Mouse (Mus musculus): Measurements from ENCODE around the gene Plekhm3. TPM values are rescaled to one million over a fixed set of nuclear protein-coding genes. Genes with fewer than 3 reads are reported as not detected.

The Plekhm3 gene
- total and polyA plus RNA-seq, 2 experiments from 2014 or later = 6.1 to 12.4 TPM

DNA sequence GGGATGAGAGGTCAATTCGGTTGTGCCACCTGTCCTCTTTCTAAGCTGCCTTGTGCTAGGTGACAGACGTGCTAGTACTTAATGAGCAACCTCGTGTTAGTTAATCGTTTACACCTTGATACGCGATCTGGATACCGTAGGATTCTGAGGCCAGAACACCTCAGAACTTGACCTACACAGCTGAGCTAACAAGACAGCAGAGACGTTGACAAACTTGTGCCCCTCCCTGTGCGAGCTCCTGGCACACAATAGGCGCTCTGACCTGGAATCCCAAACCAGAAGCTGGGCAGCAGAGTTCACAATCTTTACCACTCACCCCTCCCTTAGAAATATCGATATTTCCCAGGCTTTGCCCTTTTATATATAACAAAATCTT lies 218.5 kb downstream of the Plekhm3 start:
- no peak for TF ChIP-seq CTCF (IDR thresholded peaks at IDR 0.05; ENCODE audit: low read depth)
- Histone ChIP-seq H3K36me3 (ENCODE audit: insufficient read depth, low read length) (no peaks in the 10 kb centered on the region), H3K9me3 (ENCODE audit: low read length) (no peaks in the 10 kb centered on the region), H3K4me2 (ENCODE audit: low read depth, low read length) (peak overlapping the region; percentile 94), H3K27me3 (ENCODE audit: insufficient read depth, low read length) (peaks cover 21% of the 10 kb centered on the region; the same call in 1 of the 2 replicates), H3K4me3 (ENCODE audit: low read length) (peak overlapping the region; percentile 63), H3K27ac (no peak overlapping the region), H3K4me1 (ENCODE audit: insufficient read depth, low read length) (no peaks in the 10 kb centered on the region; the same call in 1 of the 2 replicates), H3K9ac (replicated peaks; ENCODE audit: low read length) (no peak overlapping the region)
- DNase-seq (ENCODE audit: low spot score) = no peak
- WGBS = under 1% methylated on average over 11 of the region's 11 CpGs
- ATAC-seq = no peak

- H3K9ac ChIP-seq (replicated peaks; ENCODE audit: low read length) = peak within 1 kb of the TSS; percentile 48
- H3K36me3 ChIP-seq (ENCODE audit: insufficient read depth, low read length) = no peaks in the 10 kb centered on the region
- ATAC-seq (peak; percentile 93), DNase-seq (ENCODE audit: low spot score) (peak; percentile 92)
- peak within 1 kb of the TSS; percentile 29; the same call in 1 of the 2 replicates for H3K27ac ChIP-seq
- peaks cover 24% of the 10 kb centered on the region; the same call in 1 of the 2 replicates for H3K27me3 ChIP-seq (ENCODE audit: insufficient read depth, low read length)
- H3K4me2 ChIP-seq (ENCODE audit: low read depth, low read length) = peak within 1 kb of the TSS; percentile 94
- no peaks in the 10 kb centered on the region; the same call in 1 of the 2 replicates for H3K4me1 ChIP-seq (ENCODE audit: insufficient read depth, low read length)
- no peaks in the 10 kb centered on the region for H3K9me3 ChIP-seq (ENCODE audit: low read length)
- H3K4me3 ChIP-seq (ENCODE audit: low read length) = peak within 1 kb of the TSS; percentile 63
- WGBS = 2% methylated on average over 54 of the region's 73 CpGs
- no peak for TF ChIP-seq CTCF (IDR thresholded peaks at IDR 0.05; ENCODE audit: low read depth)
These were observed 219.0 kb downstream of the Plekhm3 start, which contains the start of gene Fzd5 for GRCm38 (mm10) chr1:64737502-64738179. Gene Fzd5 (minus strand): TSS chr1:64737751.

DNA sequence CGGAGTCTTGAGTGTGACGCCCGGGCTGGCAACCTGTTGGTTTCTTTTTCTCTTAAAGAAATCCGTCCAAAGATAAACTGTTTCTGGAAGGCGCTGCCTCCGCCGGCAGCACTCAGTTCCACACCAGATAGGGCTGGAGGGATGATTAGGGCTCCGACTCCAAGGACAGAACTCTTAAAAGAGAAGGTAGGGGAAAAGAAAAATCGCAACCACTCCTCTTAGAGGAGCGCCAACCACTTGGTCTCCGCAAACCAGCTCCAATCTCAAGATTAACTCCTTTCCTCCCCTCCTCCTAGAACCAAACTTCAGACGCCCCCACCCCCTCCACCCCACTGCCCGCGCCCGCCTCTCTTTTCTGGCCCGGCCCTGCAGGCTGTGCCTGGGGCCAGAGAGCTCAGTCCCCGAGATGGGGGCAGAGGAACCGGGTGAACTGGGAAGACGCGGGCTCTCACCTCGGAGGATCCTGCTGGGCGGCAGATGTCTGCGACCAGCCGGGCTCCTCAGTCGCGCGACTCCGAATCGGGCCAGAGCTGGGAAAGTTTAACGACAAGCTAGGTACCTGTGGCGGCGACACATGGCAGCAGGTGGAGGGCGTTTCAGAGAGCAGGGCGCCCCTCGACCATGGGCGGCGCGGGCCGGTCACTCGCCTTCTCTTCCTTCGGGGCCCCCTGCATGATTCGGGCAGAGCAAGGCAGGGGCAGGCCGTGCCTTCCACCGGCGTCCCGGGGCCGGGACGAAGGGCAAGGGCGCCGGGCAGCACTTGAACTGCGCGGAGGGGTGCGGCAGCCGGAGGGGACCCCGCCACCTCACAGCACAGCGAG lies 219.7 kb downstream of the Plekhm3 start:
- Histone ChIP-seq H3K4me1 (ENCODE audit: insufficient read depth, low read length) (no peaks in the 10 kb centered on the region; the same call in 1 of the 2 replicates), H3K27me3 (ENCODE audit: insufficient read depth, low read length) (peaks cover 24% of the 10 kb centered on the region; the same call in 1 of the 2 replicates), H3K9ac (replicated peaks; ENCODE audit: low read length) (peak overlapping the region; percentile 48), H3K9me3 (ENCODE audit: low read length) (no peaks in the 10 kb centered on the region), H3K36me3 (ENCODE audit: insufficient read depth, low read length) (no peaks in the 10 kb centered on the region), H3K27ac (peak overlapping the region; percentile 29; the same call in 1 of the 2 replicates), H3K4me2 (ENCODE audit: low read depth, low read length) (peak overlapping the region; percentile 94), H3K4me3 (ENCODE audit: low read length) (peak overlapping the region; percentile 63)
- ATAC-seq (peak; percentile 6; the same call in 1 of the 2 replicates), DNase-seq (ENCODE audit: low spot score) (peak; percentile 34)
- WGBS = under 1% methylated on average over 55 of the region's 56 CpGs
- TF ChIP-seq CTCF (IDR thresholded peaks at IDR 0.05; ENCODE audit: low read depth) = no peak

Other genes with a start within 250 kb of the Plekhm3 start
- 2.7 and 2.8 TPM in 2 replicates for gene Fzd5, start 219.1 kb downstream of the Plekhm3 start, total RNA-seq (2014; rRNA removed)
- 0.28 and 0.38 TPM in 2 replicates for gene Fzd5, start 219.1 kb downstream of the Plekhm3 start, polyA plus RNA-seq (2015; fragmentation: Nextera tagmentation; extraction: Ambion mirVana)
- gene Akr1cl, start 75.9 kb upstream of the Plekhm3 start, total RNA-seq (2014; rRNA removed) = not detected in 2 replicates
- 0.10 and 0.13 TPM in 2 replicates for gene Akr1cl, start 75.9 kb upstream of the Plekhm3 start, polyA plus RNA-seq (2015; fragmentation: Nextera tagmentation; extraction: Ambion mirVana)
- gene Cryge, start 94.3 kb upstream of the Plekhm3 start, total RNA-seq (2014; rRNA removed) = 1.7 TPM in 1 of 2 replicates, not detected in the other
- gene Cryge, start 94.3 kb upstream of the Plekhm3 start, polyA plus RNA-seq (2015; fragmentation: Nextera tagmentation; extraction: Ambion mirVana) = not detected in 2 replicates
- not detected in 2 replicates for gene Crygd, start 106.6 kb upstream of the Plekhm3 start, total RNA-seq (2014; rRNA removed)
- gene Crygd, start 106.6 kb upstream of the Plekhm3 start, polyA plus RNA-seq (2015; fragmentation: Nextera tagmentation; extraction: Ambion mirVana) = not detected in 2 replicates
- gene Crygc, start 116.9 kb upstream of the Plekhm3 start, total RNA-seq (2014; rRNA removed) = not detected in 2 replicates
- gene Crygc, start 116.9 kb upstream of the Plekhm3 start, polyA plus RNA-seq (2015; fragmentation: Nextera tagmentation; extraction: Ambion mirVana) = not detected in 2 replicates
- gene Crygb, start 125.5 kb upstream of the Plekhm3 start, total RNA-seq (2014; rRNA removed) = not detected in 2 replicates
- 0.40 TPM in 1 of 2 replicates, not detected in the other for gene Crygb, start 125.5 kb upstream of the Plekhm3 start, polyA plus RNA-seq (2015; fragmentation: Nextera tagmentation; extraction: Ambion mirVana)
- 1.9 and 5.4 TPM in 2 replicates for gene Cryga, start 146.5 kb upstream of the Plekhm3 start, total RNA-seq (2014; rRNA removed)
- gene Cryga, start 146.5 kb upstream of the Plekhm3 start, polyA plus RNA-seq (2015; fragmentation: Nextera tagmentation; extraction: Ambion mirVana) = 1.2 TPM in 2 replicates
- gene Gm28845, start 162.7 kb upstream of the Plekhm3 start, total RNA-seq (2014; rRNA removed) = 2.6 TPM in 1 of 2 replicates, not detected in the other
- 0.64 and 0.74 TPM in 2 replicates for gene Gm28845, start 162.7 kb upstream of the Plekhm3 start, polyA plus RNA-seq (2015; fragmentation: Nextera tagmentation; extraction: Ambion mirVana)
- gene D630023F18Rik, start 166.4 kb upstream of the Plekhm3 start, total RNA-seq (2014; rRNA removed) = 4.8 and 5.0 TPM in 2 replicates
- gene D630023F18Rik, start 166.4 kb upstream of the Plekhm3 start, polyA plus RNA-seq (2015; fragmentation: Nextera tagmentation; extraction: Ambion mirVana) = 8.6 and 10.0 TPM in 2 replicates
- 201 and 210 TPM in 2 replicates for gene Idh1, start 229.7 kb upstream of the Plekhm3 start, total RNA-seq (2014; rRNA removed)
- gene Idh1, start 229.7 kb upstream of the Plekhm3 start, polyA plus RNA-seq (2015; fragmentation: Nextera tagmentation; extraction: Ambion mirVana) = 338 and 346 TPM in 2 replicates
- 23.4 and 28.2 TPM in 2 replicates for gene Pikfyve, start 229.9 kb upstream of the Plekhm3 start, total RNA-seq (2014; rRNA removed)
- 8.7 and 10.0 TPM in 2 replicates for gene Pikfyve, start 229.9 kb upstream of the Plekhm3 start, polyA plus RNA-seq (2015; fragmentation: Nextera tagmentation; extraction: Ambion mirVana)

Data from hindbrain, postnatal 0 days (tissue).